Mouse (Mus musculus) layer of hippocampus, adult 11-12 months (tissue): ENCODE data around the gene Gna15.
A peak's percentile ranks its signal among the peaks of the same experiment; 100 is the strongest.

Source experiments
- DNase-seq: peaks from one replicate; pipeline ENCODE4 v3.0.0; 2022; ENCODE audit warnings: low spot score

Gna15 gene

DNA sequence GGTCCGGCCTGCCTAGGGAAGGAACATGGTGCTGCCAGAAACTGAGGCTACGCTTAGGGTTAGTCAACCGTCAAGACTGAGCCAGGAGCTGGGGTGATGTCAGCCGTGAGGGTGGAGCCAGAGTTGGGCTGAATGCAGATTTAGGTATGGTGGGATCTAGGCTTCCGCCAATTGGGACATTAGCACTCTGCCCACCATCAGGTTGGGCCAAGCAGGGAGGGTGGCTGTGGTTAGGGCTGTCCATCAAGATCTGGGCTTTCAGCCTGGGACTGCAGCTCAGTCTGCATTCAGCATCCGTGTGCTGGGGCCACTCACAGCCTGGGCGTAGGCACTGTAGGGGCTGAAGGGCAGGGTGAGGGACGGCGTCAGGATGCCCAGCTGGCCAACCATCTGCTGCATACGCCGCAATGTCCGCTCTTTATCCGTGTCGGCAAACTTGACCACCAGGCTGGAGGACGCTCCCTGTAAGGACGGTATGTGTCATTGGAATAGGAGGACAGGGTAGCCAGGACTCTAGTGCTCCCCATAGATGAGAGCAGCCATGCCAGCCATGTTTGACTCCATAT, 56.3 kb downstream of the Gna15 start:
- no peak for DNase-seq

DNA sequence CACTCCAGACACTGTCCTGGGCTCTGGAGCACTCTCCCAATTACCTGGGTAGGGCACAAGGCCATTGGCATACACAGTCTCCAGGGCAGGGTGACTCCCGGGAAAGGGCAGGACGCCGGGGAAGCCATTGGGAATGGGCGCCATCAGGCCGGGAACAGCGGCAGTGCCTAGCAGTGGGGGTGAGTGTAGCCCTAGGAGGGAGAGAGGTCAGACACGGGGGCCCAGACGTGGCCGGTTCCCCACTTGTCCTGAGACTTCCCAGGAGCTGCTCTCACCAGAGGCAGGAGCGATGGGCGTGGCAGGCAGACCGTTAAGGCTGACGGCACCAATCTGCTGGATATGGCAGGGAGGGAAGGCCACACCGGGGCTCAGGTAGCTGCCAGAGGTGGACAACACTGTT, 57.1 kb downstream of the Gna15 start:
- DNase-seq: no peak

DNA sequence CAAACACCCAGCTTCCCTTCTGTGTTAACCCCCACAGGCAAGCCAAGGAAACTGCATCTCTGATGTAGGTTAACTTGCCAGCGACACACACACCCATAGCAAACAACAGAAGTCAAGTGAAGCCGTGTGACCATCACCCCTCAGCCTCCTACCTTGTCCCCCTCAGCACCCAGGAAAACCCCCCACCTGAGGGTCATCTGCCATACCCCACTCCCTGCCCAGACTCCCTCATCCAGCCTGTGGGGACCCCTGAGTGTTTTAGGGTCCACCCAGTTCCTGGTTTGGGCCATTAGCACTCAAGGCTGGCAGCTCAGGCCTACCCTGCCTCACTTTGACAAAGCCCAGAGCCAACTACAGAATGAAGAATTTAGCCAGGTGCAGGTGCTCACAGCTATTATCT, 58.0 kb downstream of the Gna15 start:
- no peak for DNase-seq

DNA sequence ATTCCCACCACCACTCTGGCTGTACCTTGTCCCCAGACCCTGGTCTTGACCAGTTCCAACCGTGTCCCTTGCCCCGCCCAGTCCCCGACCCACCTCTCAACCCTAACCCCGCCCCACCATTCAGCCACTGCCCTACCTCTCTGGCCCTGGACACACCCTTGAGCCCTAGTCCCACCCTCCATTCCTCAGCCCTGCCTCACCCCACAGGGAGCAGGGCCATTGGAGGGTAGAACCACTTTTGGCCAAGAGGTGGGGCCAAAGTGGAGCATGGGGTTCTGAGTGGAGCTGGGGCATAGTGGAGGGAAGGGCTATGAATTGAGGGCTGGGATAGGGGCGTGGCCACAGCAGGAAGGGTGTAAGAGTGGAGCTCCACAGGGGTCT, 58.8 kb downstream of the Gna15 start:
- DNase-seq: no peak

DNA sequence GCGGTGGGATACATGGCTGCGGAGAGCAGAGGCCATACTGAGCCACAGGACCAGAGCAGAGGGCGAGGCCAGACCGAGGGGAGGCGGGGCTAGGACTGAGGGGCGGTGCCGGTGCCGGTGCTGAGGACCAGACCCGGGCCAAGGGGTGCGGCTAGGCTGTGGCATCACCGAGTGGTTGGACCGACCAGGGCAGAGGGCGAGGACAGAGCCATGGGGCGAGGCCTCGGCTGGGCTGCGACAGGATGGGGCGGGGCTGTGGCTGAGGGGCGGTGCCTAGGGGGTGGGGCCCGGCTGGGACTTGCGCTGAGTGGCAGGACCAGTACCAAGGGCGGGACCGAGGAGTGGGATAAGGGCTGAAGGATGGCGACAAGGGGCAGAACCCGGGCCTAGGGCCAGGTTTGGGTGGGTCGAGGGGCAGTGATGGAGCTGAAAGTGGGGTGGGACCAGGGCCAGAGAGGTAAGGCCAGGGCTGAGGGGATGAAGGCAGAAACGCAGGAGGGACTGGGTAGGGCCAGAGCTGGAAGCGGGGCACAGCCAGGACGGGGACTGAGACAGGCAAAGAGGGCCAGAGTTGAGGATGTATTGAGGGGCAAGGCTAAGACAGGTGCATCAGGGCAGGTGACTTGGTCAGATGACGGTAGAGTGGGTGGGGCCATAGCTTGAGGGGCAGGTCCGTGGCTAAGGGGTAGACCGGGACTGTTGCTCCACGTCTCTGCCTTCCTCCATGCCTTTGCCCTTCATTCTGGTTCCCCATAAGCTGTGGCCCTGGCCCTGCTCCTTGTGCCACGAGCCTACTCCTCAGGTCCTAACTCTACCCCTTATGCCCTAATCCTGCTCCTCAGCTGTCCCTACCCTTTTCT, 59.4 kb downstream of the Gna15 start:
- DNase-seq: peak; percentile 33

DNA sequence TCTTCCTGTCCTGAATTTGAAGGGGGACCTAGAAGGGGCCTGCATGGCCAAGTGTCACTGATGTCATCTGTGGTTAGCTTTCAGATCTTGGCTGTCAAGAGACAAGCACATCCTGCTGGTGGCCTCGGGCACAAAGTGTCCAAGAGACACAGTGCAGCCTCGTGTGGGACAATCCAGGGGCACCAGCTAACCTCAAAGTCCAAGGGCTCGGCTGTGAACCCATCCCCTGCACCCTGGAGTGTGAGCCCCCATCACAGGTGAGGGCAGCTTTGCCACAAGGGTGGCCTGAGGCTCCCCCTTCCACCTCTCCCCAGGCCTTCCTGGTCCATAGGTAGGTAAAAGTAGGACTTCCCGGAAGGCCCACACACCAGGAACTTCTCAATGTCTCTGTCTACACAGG, 60.5 kb downstream of the Gna15 start:
- DNase-seq: no peak

DNA sequence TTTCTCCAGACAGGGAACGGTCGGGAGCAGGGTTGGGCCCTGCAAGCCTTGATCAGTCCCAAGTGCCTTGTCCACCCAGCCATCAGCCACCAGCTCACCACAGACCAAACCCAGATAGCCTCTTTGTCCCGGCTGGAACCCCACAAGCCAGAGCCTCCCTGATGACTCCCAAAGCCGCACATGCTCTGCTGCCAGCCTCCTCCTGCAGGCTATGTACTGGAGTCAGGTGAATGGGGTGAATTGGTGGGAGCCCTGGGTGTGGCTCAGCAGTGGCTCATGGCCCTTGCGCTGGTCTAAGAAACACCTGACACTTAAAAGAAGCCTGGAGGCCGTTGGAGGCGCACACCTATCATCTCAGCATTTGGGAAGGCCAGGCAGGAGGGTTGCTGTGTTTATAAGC, 61.1 kb downstream of the Gna15 start:
- peak; percentile 8 for DNase-seq

DNA sequence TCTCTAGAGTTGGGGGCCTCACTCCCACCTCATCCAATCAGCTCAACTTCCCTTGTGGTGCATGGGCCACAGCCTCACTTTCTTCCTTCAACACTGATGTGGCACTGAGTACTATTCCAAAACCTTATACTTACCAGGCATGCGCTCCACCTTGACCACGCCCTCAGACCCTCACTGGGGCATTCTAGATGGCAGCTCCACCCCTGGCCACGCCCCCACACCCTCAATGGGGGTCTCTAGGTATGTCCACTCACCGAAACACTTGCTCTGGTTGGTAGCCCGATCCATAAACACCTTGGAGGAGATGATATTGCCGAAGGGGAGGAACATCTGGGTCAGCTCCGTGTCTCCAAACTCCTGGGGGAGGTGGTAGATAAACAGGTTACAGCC, 61.6 kb downstream of the Gna15 start:
- peak; percentile 14 for DNase-seq

DNA sequence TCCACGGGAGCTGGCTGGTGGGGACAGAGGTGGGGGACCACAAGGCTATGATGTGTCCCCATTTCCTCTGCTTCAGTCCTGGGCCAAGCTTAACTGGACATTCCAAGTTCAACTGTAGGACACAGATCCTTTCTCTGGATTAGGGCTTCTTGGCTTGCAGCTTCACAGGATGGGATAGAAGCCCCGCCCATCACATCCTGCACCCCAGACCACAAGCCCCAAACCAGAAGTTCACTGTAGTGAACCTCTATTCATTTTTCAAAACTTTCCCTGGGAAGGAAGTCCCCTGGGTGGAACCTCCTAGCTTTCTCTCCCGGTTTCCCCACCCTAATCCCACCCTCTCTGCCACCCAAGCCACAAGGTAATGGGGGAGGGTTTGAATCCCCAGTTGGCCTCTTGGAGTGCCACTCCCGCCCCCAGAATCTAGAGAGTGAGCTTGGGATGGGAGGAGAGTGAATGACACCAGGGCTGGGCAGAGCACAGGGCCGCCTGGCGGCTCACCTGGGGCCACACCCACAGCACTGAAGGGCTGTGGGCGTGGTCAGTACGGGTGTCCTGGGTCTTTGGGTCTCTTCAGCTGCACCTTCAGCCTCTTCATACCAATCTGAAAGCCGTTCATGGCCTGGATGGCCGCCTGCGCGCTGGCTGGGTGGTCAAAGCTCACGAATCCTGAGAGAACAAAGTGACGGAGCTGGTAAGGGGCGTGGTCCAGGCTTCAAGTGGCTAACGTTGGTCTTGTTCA, 62.2 kb downstream of the Gna15 start:
- no peak for DNase-seq

DNA sequence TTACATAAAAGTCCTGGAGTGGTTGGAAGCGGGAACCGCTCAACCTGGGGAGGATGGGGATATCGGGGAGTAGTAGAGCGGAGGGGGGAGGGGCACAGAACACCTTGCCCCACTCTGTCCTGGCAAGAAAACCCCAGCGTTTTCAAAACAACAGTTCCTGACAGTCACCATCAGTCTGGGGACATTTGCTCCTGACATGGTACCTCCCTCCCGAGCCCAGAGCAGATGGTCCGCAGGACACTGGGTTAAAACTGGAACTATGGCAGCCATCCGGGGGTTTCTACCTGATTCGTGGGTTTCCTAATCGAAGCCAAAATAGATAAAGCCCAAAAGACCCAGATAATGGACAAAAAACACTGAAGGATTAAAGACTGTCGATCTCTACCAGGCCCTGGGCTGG, 63.1 kb downstream of the Gna15 start:
- DNase-seq: no peak

DNA sequence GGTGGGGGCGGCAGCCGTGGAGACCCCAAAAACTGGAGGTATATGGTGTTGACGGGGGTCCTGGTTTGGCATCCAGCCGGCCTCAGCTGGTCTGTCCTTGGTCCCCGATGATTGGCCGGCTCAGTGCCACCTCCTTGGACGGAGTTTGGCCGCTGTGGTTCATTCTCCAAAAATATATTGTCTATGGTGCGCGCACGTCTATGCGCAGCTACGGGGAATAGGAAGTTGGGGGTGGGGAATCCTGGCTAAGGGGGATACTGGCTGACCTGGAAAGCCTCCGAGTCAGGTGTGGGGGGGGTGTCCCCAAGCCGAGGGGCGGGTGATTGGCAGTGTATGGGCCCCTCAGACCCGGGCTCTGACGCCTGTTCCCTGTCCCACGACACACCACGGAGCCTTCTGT, 63.6 kb downstream of the Gna15 start:
- DNase-seq: no peak

DNA sequence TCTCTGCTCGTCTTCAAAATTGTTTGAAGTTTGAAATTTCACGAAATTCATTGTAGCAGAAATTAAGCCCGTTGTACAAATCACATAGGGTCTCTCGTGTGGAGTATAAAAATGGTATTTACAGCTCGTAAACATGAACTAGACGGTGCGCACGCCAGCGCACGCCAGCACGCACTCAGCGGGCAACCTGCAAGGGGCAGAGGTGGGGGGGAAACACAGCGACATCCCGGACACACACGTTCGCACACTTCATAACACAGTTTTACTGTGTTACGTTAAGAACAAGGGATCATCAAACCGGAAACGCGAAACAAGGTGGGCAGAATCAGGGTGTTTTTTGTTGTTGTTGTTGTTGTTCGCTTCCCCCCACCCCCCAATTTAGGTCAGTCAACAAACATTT, 64.6 kb downstream of the Gna15 start:
- DNase-seq: no peak

DNA sequence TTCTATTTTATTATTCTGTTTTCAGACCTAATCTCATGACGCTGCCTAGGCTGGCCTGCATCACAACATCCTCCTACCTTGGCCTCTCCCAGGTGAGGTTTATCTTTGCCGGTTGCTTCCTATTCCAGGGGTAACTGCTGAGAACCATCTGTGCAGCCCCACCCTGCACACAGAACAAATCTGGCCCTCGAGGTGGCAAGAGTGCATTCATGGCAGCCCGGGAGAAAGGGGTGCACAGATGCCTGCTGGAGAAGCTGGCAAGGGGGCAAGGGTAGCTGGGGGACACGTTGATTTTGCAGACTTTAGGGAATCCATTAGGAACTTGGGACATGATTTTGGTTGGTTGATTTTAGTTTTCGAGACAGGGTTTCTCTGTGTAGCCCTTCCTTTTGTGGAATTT, 65.8 kb downstream of the Gna15 start:
- DNase-seq: peak; percentile 6

DNA sequence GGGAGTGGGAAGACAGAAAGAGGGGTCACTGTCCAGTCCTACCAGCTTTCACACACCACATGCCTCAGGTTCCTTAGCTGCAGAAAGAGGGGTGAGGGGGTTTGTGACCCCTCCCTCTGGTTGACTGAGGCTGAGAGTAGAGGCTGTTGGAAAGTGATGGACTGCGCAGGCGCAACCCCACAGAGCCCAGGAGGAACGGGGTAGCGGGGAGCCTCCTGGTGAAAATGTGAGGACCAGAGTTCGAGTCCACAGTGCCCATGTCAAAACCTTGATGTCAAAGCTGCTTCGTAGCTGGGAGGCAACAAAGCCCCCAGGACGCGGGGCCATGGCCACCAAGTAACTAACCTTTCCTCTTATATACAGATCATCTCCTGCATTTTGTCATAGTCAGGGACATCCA, 66.4 kb downstream of the Gna15 start:
- peak; percentile 7 for DNase-seq

DNA sequence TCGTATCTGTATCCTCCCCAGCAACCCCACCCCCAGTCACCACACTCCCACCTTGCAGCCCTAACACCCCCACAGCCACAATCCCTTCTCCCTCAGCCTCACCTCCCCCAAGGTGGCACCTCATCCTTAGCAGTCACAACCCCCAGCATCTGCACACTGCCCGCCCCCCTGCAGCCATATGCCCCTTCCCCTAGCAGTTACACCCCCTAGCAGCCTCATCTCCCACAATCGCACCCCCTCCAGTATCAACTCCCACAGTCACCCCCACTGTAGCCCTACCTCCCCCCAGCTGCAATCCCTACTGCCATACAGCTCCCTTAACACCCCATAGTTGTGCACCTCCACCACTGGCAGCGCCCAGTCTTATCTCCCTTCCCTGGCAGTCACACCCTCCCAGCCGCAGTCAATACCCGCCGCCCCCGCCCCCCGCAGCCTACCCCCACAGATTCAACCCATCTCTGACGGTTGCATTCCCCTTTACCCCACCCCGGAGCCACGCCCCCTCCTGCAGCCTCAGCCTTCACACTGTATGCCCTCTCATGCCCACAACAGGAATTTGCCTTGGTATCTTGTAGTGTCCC, 67.0 kb downstream of the Gna15 start:
- no peak for DNase-seq

DNA sequence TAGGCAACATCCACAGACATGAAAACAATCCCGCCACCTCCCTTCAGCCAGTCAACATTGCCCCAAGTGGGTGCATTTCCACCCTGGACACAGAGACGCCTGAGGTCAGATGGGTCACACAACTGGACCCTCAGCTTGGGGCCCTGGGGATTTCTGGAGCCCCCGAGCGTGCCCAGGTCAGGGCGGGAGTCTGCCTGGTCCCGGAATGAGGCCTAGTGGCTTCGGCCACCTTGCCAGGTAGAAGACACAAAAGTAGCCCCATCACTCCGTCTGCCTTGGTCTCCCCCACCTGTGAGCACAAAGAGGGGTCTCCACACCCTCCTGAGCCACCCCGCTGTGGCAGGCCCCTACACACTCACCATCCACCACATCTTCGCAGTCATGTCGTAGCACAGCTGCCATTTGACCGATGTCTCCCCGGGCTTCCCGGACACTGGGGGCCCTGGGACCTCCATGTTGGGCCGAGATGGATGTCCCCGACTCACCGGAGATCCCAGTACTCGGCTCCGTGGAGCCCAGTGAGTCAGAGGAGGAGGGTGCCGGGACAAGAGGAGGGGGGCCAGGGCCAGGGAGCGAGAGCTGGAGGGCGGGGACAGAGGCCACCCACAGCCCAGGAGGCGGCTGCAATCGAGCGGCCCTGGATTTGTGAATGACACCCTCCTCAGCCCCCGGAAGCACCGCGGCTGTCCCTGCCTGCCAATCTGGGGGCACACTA, 68.7 kb downstream of the Gna15 start, which contains the start of gene Nfic:
TSS of gene Nfic (minus strand) at position 455 of the 715 bp plus-strand sequence.
- DNase-seq: no peak

DNA sequence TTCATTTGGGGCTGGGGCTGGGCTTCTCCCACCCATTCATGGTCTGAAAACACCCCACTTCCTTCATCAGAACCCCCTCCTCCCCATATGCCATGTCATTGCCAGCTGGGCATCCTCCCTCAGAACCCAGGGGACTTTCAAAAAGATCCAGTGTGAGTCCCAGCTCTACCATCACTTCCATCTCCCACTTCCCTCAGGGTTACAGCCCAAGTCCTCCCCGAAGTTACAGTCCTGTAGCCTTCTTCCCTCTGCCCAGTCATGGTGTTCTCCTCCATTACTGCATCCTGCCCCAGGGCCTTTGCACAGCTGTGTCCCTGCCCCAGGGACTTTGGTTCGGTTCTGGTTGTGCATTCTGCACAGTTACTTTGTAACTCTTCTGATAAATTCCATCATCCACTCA, 69.9 kb downstream of the Gna15 start:
- DNase-seq: no peak

DNA sequence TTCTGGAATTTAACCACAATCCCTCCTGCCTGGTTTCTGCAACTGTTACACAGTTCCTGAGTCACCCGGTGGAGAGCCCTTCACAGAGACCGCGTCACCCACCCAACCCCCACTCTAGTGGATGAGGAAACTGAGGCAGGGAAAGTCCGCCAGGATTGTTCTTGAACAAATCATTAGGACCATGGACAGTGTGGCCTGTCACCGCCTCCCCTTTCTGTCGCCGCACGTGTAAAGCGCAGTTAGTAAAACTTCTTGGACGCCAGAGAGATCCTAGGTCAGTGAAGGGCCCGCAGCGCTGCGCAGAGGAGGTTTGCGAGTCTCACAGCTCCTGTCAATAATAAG, 71.1 kb downstream of the Gna15 start:
- DNase-seq: no peak
